In the genomic region with DNA sequence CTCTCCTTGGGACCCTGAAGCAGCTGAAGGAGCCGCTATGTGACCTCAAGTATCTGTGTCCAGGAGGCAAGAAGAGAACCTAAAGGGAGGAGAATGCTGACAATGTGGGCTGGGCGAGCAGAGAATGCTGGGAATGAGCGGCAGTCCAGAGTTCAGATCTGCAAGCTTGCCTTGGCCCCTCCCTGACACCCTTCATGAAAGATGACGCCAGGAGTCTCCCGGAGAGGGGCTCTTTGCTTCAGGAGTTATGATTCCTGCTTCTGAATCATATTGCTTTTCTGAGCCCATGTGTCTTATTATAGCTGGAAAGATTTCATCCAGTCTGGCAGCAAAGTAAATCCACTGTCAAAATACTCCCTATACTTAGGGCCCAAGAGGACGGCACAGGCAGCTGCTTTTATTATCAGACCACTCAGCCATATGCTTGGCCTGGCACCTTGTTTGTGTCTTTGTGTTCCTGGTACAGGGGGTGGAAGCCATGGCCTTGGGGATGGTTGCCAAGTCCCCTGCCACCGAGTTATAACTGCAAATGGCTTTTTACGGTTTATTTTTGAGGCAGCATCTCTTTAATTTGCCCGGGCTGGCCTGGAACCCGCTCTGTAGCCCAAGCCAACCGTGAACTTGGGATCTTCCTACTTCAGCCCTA, we compare ENCODE assay signal across 9 mouse cellular contexts. TPM values are rescaled to one million over a fixed set of nuclear protein-coding genes. Genes with fewer than 3 reads are reported as not detected.
A peak's percentile ranks its signal among the peaks of the same experiment; 100 is the strongest.
DNase-seq lines count a peak whose midpoint lies in the region; ATAC-seq and TF ChIP-seq lines count a peak whose summit lies in the region.
"Had no signal": no experiment of that assay in that cellular context is flagged by ENCODE, and none has a peak within 500 bp of the region (broad histone marks: within the 10 kb centered on the region; RNA-seq: fewer than 3 reads in every experiment).

No protein-coding gene starts in this region.

- no peak for TF ChIP-seq EP300 in stomach, postnatal 0 days (optimal IDR thresholded peaks at IDR 0.05)

- peaks cover 26% of the 10 kb centered on the region for H3K4me1 ChIP-seq in heart, embryonic 13.5 days
- peaks cover 19% of the 10 kb centered on the region for H3K4me1 ChIP-seq in intestine, embryonic 16.5 days (ENCODE audit: control insufficient read depth, insufficient read depth, low read length)
- H3K4me1 ChIP-seq in stomach, postnatal 0 days (replicated peaks; ENCODE audit: control insufficient read depth, insufficient read depth): no peaks in the 10 kb centered on the region; the same call in 1 of the 2 replicates

- no peak for DNase-seq in heart, adult 9 months (ENCODE audit: low spot score in 2 of 2)
- DNase-seq in ovary, adult 18-20 months (ENCODE audit: low spot score): peak; percentile 44
- DNase-seq in ovary, postnatal 10 days (ENCODE audit: low spot score): no peak
- peak; percentile 48 for DNase-seq in stomach, postnatal 0 days (ENCODE audit: low spot score)
- no peak for DNase-seq in adipocyte (ENCODE audit: low spot score)
- no peak for DNase-seq in gastrocnemius, postnatal 10 days
- DNase-seq: lung, postnatal 10 days had no signal

- H3K9ac ChIP-seq in heart, embryonic 13.5 days: peak overlapping the region; percentile 2; the same call in 1 of the 2 replicates
- peak overlapping the region; percentile 25; the same call in 1 of the 2 replicates for H3K9ac ChIP-seq in intestine, embryonic 16.5 days (ENCODE audit: low read depth, low read length)
- no peak overlapping the region for H3K9ac ChIP-seq in stomach, postnatal 0 days (ENCODE audit: low read length)

- no peak for TF ChIP-seq CTCF in stomach, postnatal 0 days (IDR thresholded peaks at IDR 0.05; ENCODE audit: low read depth)

- ATAC-seq in heart, embryonic 13.5 days (ENCODE audit: extremely low read depth, insufficient number of reproducible peaks, low FRiP score, low TSS enrichment): no peak
- ATAC-seq in intestine, embryonic 16.5 days: peak; percentile 56; the same call in 1 of the 2 replicates
- ATAC-seq in stomach, postnatal 0 days (ENCODE audit: low FRiP score, low TSS enrichment): no peak

- no peak overlapping the region for H3K4me3 ChIP-seq in heart, embryonic 13.5 days
- no peak overlapping the region for H3K4me3 ChIP-seq in intestine, embryonic 16.5 days (ENCODE audit: low read length)
- no peak overlapping the region for H3K4me3 ChIP-seq in stomach, postnatal 0 days (ENCODE audit: low read depth, low read length)

- no peak overlapping the region for H3K4me2 ChIP-seq in heart, embryonic 13.5 days
- no peak overlapping the region; the same call in 1 of the 2 replicates for H3K4me2 ChIP-seq in intestine, embryonic 16.5 days (ENCODE audit: low read depth, low read length)
- H3K4me2 ChIP-seq in stomach, postnatal 0 days (replicated peaks; ENCODE audit: low read depth): no peak overlapping the region

- H3K27me3 ChIP-seq in heart, embryonic 13.5 days (replicated peaks): no peaks in the 10 kb centered on the region
- H3K27me3 ChIP-seq in intestine, embryonic 16.5 days (replicated peaks; ENCODE audit: control insufficient read depth, insufficient read depth, low read length): no peaks in the 10 kb centered on the region
- no peaks in the 10 kb centered on the region for H3K27me3 ChIP-seq in stomach, postnatal 0 days (ENCODE audit: control insufficient read depth, insufficient read depth, low read length)

- 49% methylated on average over 11 of the region's 11 CpGs for WGBS in heart, embryonic 13.5 days
- WGBS in intestine, embryonic 16.5 days: 46% methylated on average over 11 of the region's 11 CpGs
- WGBS in stomach, postnatal 0 days: 44% methylated on average over 11 of the region's 11 CpGs

- H3K36me3 ChIP-seq in heart, embryonic 13.5 days: no peaks in the 10 kb centered on the region
- no peaks in the 10 kb centered on the region for H3K36me3 ChIP-seq in intestine, embryonic 16.5 days (ENCODE audit: control insufficient read depth, insufficient read depth, low read length)
- H3K36me3 ChIP-seq in stomach, postnatal 0 days (ENCODE audit: control insufficient read depth, insufficient read depth, low read length): no peaks in the 10 kb centered on the region

- H3K9me3 ChIP-seq in heart, embryonic 13.5 days: no peaks in the 10 kb centered on the region
- H3K9me3 ChIP-seq in intestine, embryonic 16.5 days (ENCODE audit: control insufficient read depth, low read length): no peaks in the 10 kb centered on the region
- no peaks in the 10 kb centered on the region for H3K9me3 ChIP-seq in stomach, postnatal 0 days (ENCODE audit: control insufficient read depth, low read length)

- H3K27ac ChIP-seq in heart, embryonic 13.5 days (replicated peaks): peak overlapping the region; percentile 66
- peak overlapping the region; percentile 55 for H3K27ac ChIP-seq in intestine, embryonic 16.5 days (ENCODE audit: low read length)
- no peak overlapping the region for H3K27ac ChIP-seq in stomach, postnatal 0 days (replicated peaks)

RNA-seq across cellular contexts. Expression of a gene that starts 25.8 kb away (rescaled TPM):
- 86.6 and 90.0 TPM in 2 replicates for polyA plus RNA-seq in heart, embryonic 13.5 days (2015; fragmentation: Nextera tagmentation; extraction: Ambion mirVana)
- 67.1 and 73.1 TPM in 2 replicates for polyA plus RNA-seq in intestine, embryonic 16.5 days (2015; fragmentation: Nextera tagmentation; extraction: Ambion mirVana)
- 54.2 and 58.8 TPM in 2 replicates for polyA plus RNA-seq in stomach, postnatal 0 days (2015; fragmentation: Nextera tagmentation; extraction: Ambion mirVana)
- total RNA-seq in gastrocnemius, postnatal 10 days (2021): 10 to 100 TPM; 93.7 to 95.9 TPM

RNA-seq across cellular contexts. Expression of a gene that starts 31.1 kb away (rescaled TPM):
- polyA plus RNA-seq in heart, embryonic 13.5 days (2015; fragmentation: Nextera tagmentation; extraction: Ambion mirVana): 34.3 and 39.4 TPM in 2 replicates
- 19.7 and 21.1 TPM in 2 replicates for polyA plus RNA-seq in intestine, embryonic 16.5 days (2015; fragmentation: Nextera tagmentation; extraction: Ambion mirVana)
- polyA plus RNA-seq in stomach, postnatal 0 days (2015; fragmentation: Nextera tagmentation; extraction: Ambion mirVana): 8.2 and 10.0 TPM in 2 replicates
- total RNA-seq in gastrocnemius, postnatal 10 days (2021): 10 to 100 TPM; 55.6 to 60.0 TPM

Comparison
In these comparisons a context has a peak if more than half of its experiments do, and no peak if none do; other contexts are left out.
1. DNase-seq: peak in ovary, adult 18-20 months (single experiment) and stomach, postnatal 0 days (single experiment); none in heart, adult 9 months (0 of 2), ovary, postnatal 10 days (single experiment), adipocyte (single experiment) and gastrocnemius, postnatal 10 days (single experiment).